Comparison of ENCODE assay signal across 18 mouse cellular contexts in genomic region chr13:104012214-104012833, GRCm38 (mm10).
DNase-seq lines count a peak whose midpoint lies in the region; ATAC-seq lines count a peak whose summit lies in the region.
"Had no signal": no experiment of that assay in that cellular context is flagged by ENCODE, and none has a peak within 500 bp of the region (broad histone marks: within the 10 kb centered on the region; RNA-seq: fewer than 3 reads in every experiment).

No protein-coding gene starts in this region.

- WGBS in forebrain, embryonic 15.5 days: 93% methylated on average over 11 of the region's 11 CpGs
- 92% methylated on average over 11 of the region's 11 CpGs for WGBS in midbrain, embryonic 13.5 days
- 94% methylated on average over 11 of the region's 11 CpGs for WGBS in midbrain, embryonic 15.5 days

- DNase-seq in heart, adult 11 months: peak; percentile 23
- no peak for DNase-seq in heart, adult 18-20 months
- DNase-seq: adrenal gland, adult 2 months; adrenal gland, postnatal 25 days; cerebellum, adult 18-20 months; cerebellum, adult 9-11 months; cerebellum, postnatal 36 days; gastrocnemius, adult 2 months; gastrocnemius, postnatal 36 days had no signal

- H3K27ac ChIP-seq in forebrain, embryonic 15.5 days (replicated peaks): no peak overlapping the region
- no peak overlapping the region for H3K27ac ChIP-seq in midbrain, embryonic 13.5 days
- H3K27ac ChIP-seq in midbrain, embryonic 15.5 days: no peak overlapping the region
- H3K27ac ChIP-seq: embryonic facial prominence, embryonic 10.5 days; forebrain, embryonic 13.5 days; gastrocnemius, adult 2 months; hindbrain, embryonic 15.5 days had no signal

- no peaks in the 10 kb centered on the region for H3K4me1 ChIP-seq in forebrain, embryonic 15.5 days
- 0 out of 2 replicates have a peak, but pooled peaks cover 5% of the 10 kb centered on the region for H3K4me1 ChIP-seq in midbrain, embryonic 13.5 days (replicated peaks)
- H3K4me1 ChIP-seq in midbrain, embryonic 15.5 days: no peaks in the 10 kb centered on the region
- H3K4me1 ChIP-seq: forebrain, embryonic 13.5 days; hindbrain, embryonic 15.5 days had no signal

- no peak overlapping the region for H3K9ac ChIP-seq in forebrain, embryonic 15.5 days (replicated peaks)
- H3K9ac ChIP-seq in midbrain, embryonic 13.5 days (replicated peaks): no peak overlapping the region
- no peak overlapping the region for H3K9ac ChIP-seq in midbrain, embryonic 15.5 days
- H3K9ac ChIP-seq: forebrain, embryonic 13.5 days; heart, embryonic 12.5 days; hindbrain, embryonic 15.5 days had no signal

- no peaks in the 10 kb centered on the region for H3K27me3 ChIP-seq in forebrain, embryonic 15.5 days
- peaks cover 9% of the 10 kb centered on the region; the same call in 1 of the 2 replicates for H3K27me3 ChIP-seq in midbrain, embryonic 13.5 days
- no peaks in the 10 kb centered on the region for H3K27me3 ChIP-seq in midbrain, embryonic 15.5 days (replicated peaks)
- H3K27me3 ChIP-seq: forebrain, embryonic 13.5 days; heart, embryonic 12.5 days had no signal

- H3K4me3 ChIP-seq in forebrain, embryonic 15.5 days: no peak overlapping the region
- H3K4me3 ChIP-seq in midbrain, embryonic 13.5 days (replicated peaks): no peak overlapping the region
- no peak overlapping the region for H3K4me3 ChIP-seq in midbrain, embryonic 15.5 days
- H3K4me3 ChIP-seq: embryonic facial prominence, embryonic 10.5 days; forebrain, embryonic 13.5 days; gastrocnemius, adult 2 months; heart, embryonic 12.5 days; hindbrain, embryonic 15.5 days had no signal

- H3K9me3 ChIP-seq in forebrain, embryonic 15.5 days: no peaks in the 10 kb centered on the region
- no peaks in the 10 kb centered on the region for H3K9me3 ChIP-seq in midbrain, embryonic 13.5 days
- H3K9me3 ChIP-seq in midbrain, embryonic 15.5 days: no peaks in the 10 kb centered on the region
- H3K9me3 ChIP-seq: embryonic facial prominence, embryonic 10.5 days; forebrain, embryonic 13.5 days; heart, embryonic 12.5 days; hindbrain, embryonic 15.5 days had no signal

- no peak overlapping the region for H3K4me2 ChIP-seq in forebrain, embryonic 15.5 days (replicated peaks)
- H3K4me2 ChIP-seq in midbrain, embryonic 13.5 days (replicated peaks): no peak overlapping the region
- H3K4me2 ChIP-seq in midbrain, embryonic 15.5 days: no peak overlapping the region
- H3K4me2 ChIP-seq: forebrain, embryonic 13.5 days; heart, embryonic 12.5 days; hindbrain, embryonic 15.5 days had no signal

- no peaks in the 10 kb centered on the region for H3K36me3 ChIP-seq in forebrain, embryonic 15.5 days
- no peaks in the 10 kb centered on the region for H3K36me3 ChIP-seq in midbrain, embryonic 13.5 days
- no peaks in the 10 kb centered on the region for H3K36me3 ChIP-seq in midbrain, embryonic 15.5 days (replicated peaks)
- H3K36me3 ChIP-seq: embryonic facial prominence, embryonic 10.5 days; hindbrain, embryonic 15.5 days had no signal

- ATAC-seq in granulocyte monocyte progenitor cell, adult 5-6 weeks (replicated peaks; ENCODE audit: poor library complexity, severe bottlenecking): peak; percentile 64
- peak; percentile 75 for ATAC-seq in megakaryocyte progenitor cell, adult 5-6 weeks (replicated peaks; ENCODE audit: poor library complexity)
- no peak for ATAC-seq in forebrain, embryonic 15.5 days (replicated peaks)
- ATAC-seq in midbrain, embryonic 13.5 days: no peak
- no peak for ATAC-seq in midbrain, embryonic 15.5 days (replicated peaks)
- ATAC-seq: forebrain, embryonic 13.5 days had no signal

Comparison
In these comparisons a context has a peak if more than half of its experiments do, and no peak if none do; other contexts are left out.
1. ATAC-seq: peak in granulocyte monocyte progenitor cell, adult 5-6 weeks (single experiment) and megakaryocyte progenitor cell, adult 5-6 weeks (single experiment); none in forebrain, embryonic 15.5 days (single experiment), midbrain, embryonic 13.5 days (single experiment) and midbrain, embryonic 15.5 days (single experiment).